Mouse (Mus musculus): ENCODE results near the gene Elf2. TPM values are rescaled to one million over a fixed set of nuclear protein-coding genes. Genes with fewer than 3 reads are reported as not detected.
"Not testable (repeated sequence)": the region's sequence is repeated elsewhere in the genome, so short reads cannot be mapped to it uniquely, and the experiment has no call there.

The Elf2 gene
- polyA plus RNA-seq, 1 experiment from 2014 or later, result 47.4 TPM

GRCm38 (mm10) chr3:51364703-51365516 lies 24.4 kb upstream of the Elf2 start:
- peaks cover 3% of the 10 kb centered on the region; the same call in 1 of the 2 replicates for H3K4me1 ChIP-seq (ENCODE audit: control insufficient read depth, insufficient read depth, low read length)
- no peaks in the 10 kb centered on the region for H3K36me3 ChIP-seq (ENCODE audit: control insufficient read depth, insufficient read depth, low read length)
- H3K9ac ChIP-seq (ENCODE audit: low read length), result peak overlapping the region; percentile 58
- 7% methylated on average over 31 of the region's 31 CpGs for WGBS
- H3K4me2 ChIP-seq, result peak overlapping the region; percentile 57
- H3K4me3 ChIP-seq (ENCODE audit: low read depth, low read length), result peak overlapping the region; percentile 34
- no peaks in the 10 kb centered on the region; the same call in 1 of the 2 replicates for H3K27me3 ChIP-seq (ENCODE audit: control insufficient read depth, insufficient read depth, low read length)
- DNase-seq (ENCODE audit: low spot score, missing footprints) (peak; percentile 98), ATAC-seq (ENCODE audit: low FRiP score) (peak; percentile 91)
- H3K27ac ChIP-seq (ENCODE audit: low read depth, low read length), result no peak overlapping the region
- H3K9me3 ChIP-seq (ENCODE audit: control insufficient read depth, low read length), result no peaks in the 10 kb centered on the region

GRCm38 (mm10) chr3:51361066-51361465 lies 20.6 kb upstream of the Elf2 start:
- whole genome bisulfite sequencing, result 22% methylated on average over 9 of the region's 9 CpGs
- DNase-seq (ENCODE audit: low spot score, missing footprints) (no peak), ATAC-seq (ENCODE audit: low FRiP score) (no peak)
- Histone ChIP-seq H3K4me1 (ENCODE audit: control insufficient read depth, insufficient read depth, low read length) (peaks cover 6% of the 10 kb centered on the region), H3K4me3 (ENCODE audit: low read depth, low read length) (no peak overlapping the region), H3K4me2 (no peak overlapping the region), H3K36me3 (ENCODE audit: control insufficient read depth, insufficient read depth, low read length) (no peaks in the 10 kb centered on the region), H3K27me3 (ENCODE audit: control insufficient read depth, insufficient read depth, low read length) (peaks cover 15% of the 10 kb centered on the region), H3K27ac (ENCODE audit: low read depth, low read length) (no peak overlapping the region), H3K9ac (ENCODE audit: low read length) (no peak overlapping the region), H3K9me3 (ENCODE audit: control insufficient read depth, low read length) (no peaks in the 10 kb centered on the region)

DNA sequence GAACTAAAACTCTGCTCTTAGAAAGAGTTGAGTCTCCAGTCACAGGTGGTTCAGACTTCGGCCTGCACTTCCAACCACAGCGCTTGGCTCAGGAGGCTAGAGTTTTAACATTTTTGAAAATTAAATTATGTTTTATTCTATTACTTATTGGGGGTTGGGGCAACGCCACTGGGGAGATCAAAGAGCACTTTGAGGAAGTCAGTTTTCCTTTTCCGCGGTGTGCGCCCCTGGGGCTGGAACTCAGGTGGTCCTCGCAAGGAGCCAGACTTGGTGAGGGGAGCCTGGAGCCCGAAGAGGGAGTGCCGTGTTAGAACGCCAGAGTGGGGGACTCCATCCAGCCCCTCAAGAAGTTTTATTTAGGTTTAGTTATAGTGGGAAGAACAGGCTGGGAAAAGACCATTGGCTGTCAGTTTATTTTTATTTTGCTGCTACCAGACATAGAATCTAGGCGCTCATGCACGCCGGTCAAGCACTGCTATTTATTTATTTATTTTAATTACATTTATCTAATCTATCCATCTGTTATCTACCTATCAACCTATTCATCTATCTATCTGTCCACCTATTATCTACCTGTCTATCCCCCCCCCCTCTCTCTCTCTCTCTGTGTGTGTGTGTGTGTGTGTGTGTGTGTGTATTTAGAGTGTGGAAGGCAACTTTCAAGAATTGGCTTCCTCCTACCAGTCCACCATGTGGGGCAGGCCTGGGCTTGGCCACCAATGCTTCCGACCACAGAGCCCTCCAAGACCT lies 19.3 kb upstream of the Elf2 start:
- Histone ChIP-seq H3K4me2 (no peak overlapping the region), H3K4me3 (ENCODE audit: low read depth, low read length) (no peak overlapping the region), H3K9me3 (ENCODE audit: control insufficient read depth, low read length) (no peaks in the 10 kb centered on the region), H3K27me3 (ENCODE audit: control insufficient read depth, insufficient read depth, low read length) (peaks cover 15% of the 10 kb centered on the region), H3K36me3 (ENCODE audit: control insufficient read depth, insufficient read depth, low read length) (no peaks in the 10 kb centered on the region), H3K27ac (ENCODE audit: low read depth, low read length) (no peak overlapping the region), H3K9ac (ENCODE audit: low read length) (no peak overlapping the region), H3K4me1 (ENCODE audit: control insufficient read depth, insufficient read depth, low read length) (peaks cover 3% of the 10 kb centered on the region; the same call in 1 of the 2 replicates)
- DNase-seq (ENCODE audit: low spot score, missing footprints), result peak; percentile 86
- ATAC-seq (ENCODE audit: low FRiP score), result no peak
- WGBS, result 24% methylated on average over 14 of the region's 14 CpGs

DNA sequence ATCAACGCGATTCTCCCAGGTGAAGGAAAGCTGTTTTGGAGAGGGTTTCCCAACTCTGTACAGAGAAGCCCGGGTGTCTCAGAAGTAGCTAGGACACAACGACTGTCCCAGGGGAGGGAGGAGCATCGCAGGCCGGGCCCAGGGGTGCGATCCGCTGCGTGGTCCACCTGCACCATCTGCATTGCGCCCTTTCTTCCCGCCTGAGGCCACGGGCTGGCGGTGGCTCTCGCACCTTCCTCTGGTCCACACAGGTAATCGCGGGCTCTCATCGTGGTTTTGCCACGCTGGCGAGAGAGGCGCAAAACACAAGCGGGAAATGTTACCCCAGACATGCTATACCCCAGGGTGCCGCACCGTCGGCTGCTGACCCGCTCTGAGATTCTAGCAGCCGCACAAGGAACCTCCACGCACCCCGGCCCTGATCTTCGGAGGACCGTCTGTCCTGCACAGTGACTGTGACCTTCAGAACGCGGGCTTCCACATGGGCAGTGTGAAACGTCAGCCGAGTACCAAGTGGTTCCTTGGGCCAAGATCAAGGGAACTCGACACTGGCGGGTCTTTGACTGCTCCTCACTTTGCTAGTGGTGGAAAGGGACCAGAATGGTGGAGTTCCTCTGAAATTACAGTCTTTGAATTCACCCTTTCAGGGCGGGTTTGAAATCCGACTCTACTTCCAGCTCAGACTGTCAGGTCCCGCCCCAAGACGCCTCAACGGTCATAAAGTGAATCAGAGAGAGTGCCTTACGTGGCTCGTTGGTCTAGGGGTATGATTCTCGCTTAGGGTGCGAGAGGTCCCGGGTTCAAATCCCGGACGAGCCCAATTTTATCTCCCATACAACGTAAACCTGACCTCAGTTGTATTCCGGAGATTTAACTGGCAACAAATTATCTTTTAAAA lies 18.4 kb upstream of the Elf2 start:
- H3K27ac ChIP-seq (ENCODE audit: low read depth, low read length), result no peak overlapping the region
- peaks cover 15% of the 10 kb centered on the region for H3K27me3 ChIP-seq (ENCODE audit: control insufficient read depth, insufficient read depth, low read length)

DNA sequence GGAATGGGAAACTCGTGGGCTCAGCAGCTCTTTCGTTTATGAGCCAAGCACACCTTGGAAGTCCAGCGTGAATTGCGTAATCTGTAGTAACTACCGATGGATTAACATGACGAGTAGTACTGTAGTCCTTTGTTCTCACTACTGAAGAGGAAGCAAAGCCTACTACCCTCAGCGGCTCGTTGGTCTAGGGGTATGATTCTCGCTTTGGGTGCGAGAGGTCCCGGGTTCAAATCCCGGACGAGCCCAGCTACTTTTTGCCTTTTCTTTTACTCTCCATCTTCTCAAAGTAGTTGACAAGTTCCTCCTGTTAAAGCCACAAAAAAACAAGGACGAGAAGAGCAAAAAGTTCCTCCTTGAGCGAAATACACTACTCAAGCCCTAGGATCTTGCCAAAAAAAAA lies 17.7 kb upstream of the Elf2 start:
- under 1% methylated on average over 15 of the region's 15 CpGs for WGBS
- Histone ChIP-seq H3K36me3 (ENCODE audit: control insufficient read depth, insufficient read depth, low read length) (no peaks in the 10 kb centered on the region), H3K27ac (ENCODE audit: low read depth, low read length) (no peak overlapping the region), H3K4me3 (ENCODE audit: low read depth, low read length) (peak overlapping the region; percentile 43), H3K4me2 (peak overlapping the region; percentile 60), H3K27me3 (ENCODE audit: control insufficient read depth, insufficient read depth, low read length) (peaks cover 15% of the 10 kb centered on the region), H3K9me3 (ENCODE audit: control insufficient read depth, low read length) (no peaks in the 10 kb centered on the region), H3K9ac (ENCODE audit: low read length) (no peak overlapping the region), H3K4me1 (ENCODE audit: control insufficient read depth, insufficient read depth, low read length) (peaks cover 3% of the 10 kb centered on the region; the same call in 1 of the 2 replicates)
- ATAC-seq (ENCODE audit: low FRiP score), result peak; percentile 60; the same call in 1 of the 2 replicates
- DNase-seq (ENCODE audit: low spot score, missing footprints), result peak; percentile 97

More for the DNA sequence above, 18.4 kb upstream of the Elf2 start:
- no peaks in the 10 kb centered on the region for H3K9me3 ChIP-seq (ENCODE audit: control insufficient read depth, low read length)
- peak overlapping the region; percentile 60 for H3K4me2 ChIP-seq
- H3K4me3 ChIP-seq (ENCODE audit: low read depth, low read length), result peak overlapping the region; percentile 43
- peak; percentile 99 for DNase-seq (ENCODE audit: low spot score, missing footprints)
- H3K9ac ChIP-seq (ENCODE audit: low read length), result peak overlapping the region; percentile 44; the same call in 1 of the 2 replicates
- under 1% methylated on average over 50 of the region's 50 CpGs for WGBS
- peak; percentile 68 for ATAC-seq (ENCODE audit: low FRiP score)
- H3K4me1 ChIP-seq (ENCODE audit: control insufficient read depth, insufficient read depth, low read length), result peaks cover 3% of the 10 kb centered on the region; the same call in 1 of the 2 replicates
- H3K36me3 ChIP-seq (ENCODE audit: control insufficient read depth, insufficient read depth, low read length), result no peaks in the 10 kb centered on the region

GRCm38 (mm10) chr3:51357624-51358023 lies 17.2 kb upstream of the Elf2 start:
- no peak for ATAC-seq (ENCODE audit: low FRiP score)
- peak overlapping the region; percentile 43; the same call in 1 of the 2 replicates for H3K4me3 ChIP-seq (ENCODE audit: low read depth, low read length)
- no peak overlapping the region for H3K27ac ChIP-seq (ENCODE audit: low read depth, low read length)
- DNase-seq (ENCODE audit: low spot score, missing footprints), result no peak
- H3K4me2 ChIP-seq, result peak overlapping the region; percentile 16; the same call in 1 of the 2 replicates
- 7% methylated on average over 14 of the region's 14 CpGs for WGBS
- no peak overlapping the region for H3K9ac ChIP-seq (ENCODE audit: low read length)
- H3K27me3 ChIP-seq (ENCODE audit: control insufficient read depth, insufficient read depth, low read length), result peaks cover 15% of the 10 kb centered on the region
- peaks cover 3% of the 10 kb centered on the region; the same call in 1 of the 2 replicates for H3K4me1 ChIP-seq (ENCODE audit: control insufficient read depth, insufficient read depth, low read length)
- no peaks in the 10 kb centered on the region for H3K36me3 ChIP-seq (ENCODE audit: control insufficient read depth, insufficient read depth, low read length)
- no peaks in the 10 kb centered on the region for H3K9me3 ChIP-seq (ENCODE audit: control insufficient read depth, low read length)

DNA sequence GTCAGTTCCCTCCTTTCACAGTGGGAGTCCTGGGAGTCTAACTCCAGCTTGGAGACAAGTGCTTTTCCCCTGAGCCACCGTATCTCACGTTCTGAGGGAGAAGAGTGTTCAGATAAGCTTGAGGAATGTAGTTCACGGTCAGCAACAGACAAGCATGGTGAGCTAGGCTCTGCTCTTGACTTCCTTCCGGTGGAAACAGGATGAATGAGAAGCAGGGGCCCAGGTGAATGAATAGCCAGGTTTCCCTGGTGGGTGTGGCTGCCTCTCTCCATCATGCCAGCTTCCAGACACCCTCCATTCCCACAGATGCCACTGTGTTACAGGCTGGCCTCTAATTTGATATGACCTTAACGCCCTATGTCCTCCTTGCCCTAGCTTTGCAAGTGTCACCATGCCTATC lies 16.6 kb upstream of the Elf2 start:
- Histone ChIP-seq H3K36me3 (ENCODE audit: control insufficient read depth, insufficient read depth, low read length) (no peaks in the 10 kb centered on the region), H3K4me3 (ENCODE audit: low read depth, low read length) (no peak overlapping the region), H3K4me1 (ENCODE audit: control insufficient read depth, insufficient read depth, low read length) (peaks cover 3% of the 10 kb centered on the region; the same call in 1 of the 2 replicates), H3K9me3 (ENCODE audit: control insufficient read depth, low read length) (no peaks in the 10 kb centered on the region), H3K27ac (ENCODE audit: low read depth, low read length) (no peak overlapping the region), H3K4me2 (no peak overlapping the region), H3K9ac (ENCODE audit: low read length) (no peak overlapping the region), H3K27me3 (ENCODE audit: control insufficient read depth, insufficient read depth, low read length) (peaks cover 15% of the 10 kb centered on the region)
- WGBS, result 54% methylated on average over 5 of the region's 5 CpGs
- DNase-seq (ENCODE audit: low spot score, missing footprints), result no peak
- ATAC-seq (ENCODE audit: low FRiP score), result no peak

DNA sequence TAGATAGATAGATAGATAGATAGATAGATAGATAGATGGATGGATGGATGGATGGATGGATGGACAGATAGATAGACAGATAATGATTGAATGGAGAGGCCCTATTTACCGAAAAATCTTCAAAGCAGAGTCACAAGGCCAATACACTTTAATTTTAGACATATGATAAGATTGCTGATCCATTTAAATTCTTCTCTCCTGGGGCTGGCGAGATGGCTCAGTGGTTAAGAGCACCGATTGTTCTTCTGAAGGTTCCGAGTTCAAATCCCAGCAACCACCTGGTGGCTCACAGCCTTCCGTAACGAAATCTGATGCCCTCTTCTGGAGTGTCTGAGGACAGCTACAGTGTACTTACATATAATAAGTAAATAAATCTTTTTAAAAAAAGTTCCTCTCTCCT lies 14.5 kb upstream of the Elf2 start:
- peaks cover 15% of the 10 kb centered on the region for H3K27me3 ChIP-seq (ENCODE audit: control insufficient read depth, insufficient read depth, low read length)
- peak; percentile 41 for DNase-seq (ENCODE audit: low spot score, missing footprints)
- WGBS, result 89% methylated on average over 6 of the region's 6 CpGs
- H3K4me3 ChIP-seq (ENCODE audit: low read depth, low read length); H3K4me1 ChIP-seq (ENCODE audit: control insufficient read depth, insufficient read depth, low read length); H3K9ac ChIP-seq (ENCODE audit: low read length); H3K4me2 ChIP-seq; H3K9me3 ChIP-seq (ENCODE audit: control insufficient read depth, low read length); H3K36me3 ChIP-seq (ENCODE audit: control insufficient read depth, insufficient read depth, low read length); ATAC-seq (ENCODE audit: low FRiP score); H3K27ac ChIP-seq (ENCODE audit: low read depth, low read length): not testable (repeated sequence)

Data from midbrain, embryonic 11.5 days (tissue).